Mouse (Mus musculus) testis, postnatal 14 days (tissue): ENCODE results near the gene Scgb1b17.
"Not testable (repeated sequence)": the region's sequence is repeated elsewhere in the genome, so short reads cannot be mapped to it uniquely, and the experiment has no call there.

ENCODE experiments used
- DNase-seq: peaks from one replicate; pipeline ENCODE4 v3.0.0; 2021; ENCODE audit warnings: low spot score

Scgb1b17 gene

DNA sequence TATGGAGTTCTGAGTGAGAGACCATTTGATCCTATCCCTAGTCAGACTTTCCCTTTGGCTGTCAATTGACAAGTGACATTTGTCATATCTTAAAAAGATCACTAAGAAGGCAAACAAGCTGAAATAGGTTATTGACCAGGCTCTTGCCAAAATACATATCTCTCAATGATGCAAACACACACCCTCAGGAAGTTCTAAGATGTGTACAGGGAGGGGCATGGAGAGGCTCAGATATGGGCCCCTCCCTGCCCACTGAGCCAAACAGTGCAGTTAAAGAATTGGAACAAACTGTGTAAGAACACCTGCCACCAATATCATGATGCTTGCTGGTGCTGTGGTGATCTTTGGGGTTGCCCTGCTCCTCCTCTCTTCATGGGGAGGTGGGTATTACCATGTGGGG is at the start of gene Scgb1b17:
Gene Scgb1b17, plus strand, starts transcription at position 301 of the 400 bp plus-strand sequence.
- DNase-seq = not testable (repeated sequence)

DNA sequence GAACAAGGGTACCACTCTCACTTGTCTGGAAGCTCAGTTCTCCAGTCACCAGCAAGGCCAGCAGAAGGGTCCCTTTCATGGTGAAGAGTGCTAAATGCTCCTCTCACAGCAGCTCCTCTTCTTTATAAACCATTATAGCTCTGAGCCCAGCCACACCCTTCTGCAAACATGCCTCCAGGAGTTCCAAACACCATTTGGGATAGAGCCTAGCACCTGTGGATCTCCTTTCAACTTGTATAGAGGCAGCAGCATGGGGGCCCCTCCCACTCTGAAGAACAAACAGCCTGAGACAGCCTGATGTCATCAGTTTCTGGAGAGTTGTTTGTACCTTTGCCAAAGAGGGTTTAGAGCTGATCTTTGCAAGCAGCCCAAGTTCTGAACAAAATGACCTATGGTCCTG is 6.8 kb upstream of the Scgb1b17 start, which contains the start of gene Scgb2b17:
Gene Scgb2b17, minus strand, starts transcription at position 101 of the 400 bp plus-strand sequence.
- not testable (repeated sequence) for DNase-seq
